Mouse (Mus musculus): ENCODE data around the gene Runx1. TPM values are rescaled to one million over a fixed set of nuclear protein-coding genes. Genes with fewer than 3 reads are reported as not detected.

The Runx1 gene
- polyA plus RNA-seq, 1 experiment = 0.62 TPM

- peaks cover 3% of the 10 kb centered on the region; the same call in 1 of the 2 replicates for H3K27me3 ChIP-seq (ENCODE audit: control insufficient read depth, insufficient read depth, low read length)
- peaks cover 4% of the 10 kb centered on the region; the same call in 1 of the 2 replicates for H3K4me1 ChIP-seq (ENCODE audit: control insufficient read depth, insufficient read depth, low read length)
- no peak overlapping the region for H3K4me3 ChIP-seq (ENCODE audit: control insufficient read depth, low read depth, low read length)
- H3K36me3 ChIP-seq (ENCODE audit: control insufficient read depth, insufficient read depth, low read length) = no peaks in the 10 kb centered on the region
- no peak for TF ChIP-seq CTCF (IDR thresholded peaks at IDR 0.05; ENCODE audit: control insufficient read depth, insufficient read depth, insufficient replicate concordance, low read depth, low read length)
- TF ChIP-seq POLR2A (IDR thresholded peaks at IDR 0.05; ENCODE audit: control insufficient read depth, low read depth, low read length) = no peak
- H3K27ac ChIP-seq (ENCODE audit: control insufficient read depth, insufficient read depth, low read depth, low read length) = no peak overlapping the region
Observed at GRCm38 (mm10) chr16:92602504-92602903, 223.4 kb downstream of the Runx1 start.

GRCm38 (mm10) chr16:92601270-92601826 lies 224.6 kb downstream of the Runx1 start:
- TF ChIP-seq CTCF (IDR thresholded peaks at IDR 0.05; ENCODE audit: control insufficient read depth, insufficient read depth, insufficient replicate concordance, low read depth, low read length) (no peak), POLR2A (IDR thresholded peaks at IDR 0.05; ENCODE audit: control insufficient read depth, low read depth, low read length) (no peak)
- peaks cover 3% of the 10 kb centered on the region; the same call in 1 of the 2 replicates for H3K27me3 ChIP-seq (ENCODE audit: control insufficient read depth, insufficient read depth, low read length)
- no peaks in the 10 kb centered on the region for H3K36me3 ChIP-seq (ENCODE audit: control insufficient read depth, insufficient read depth, low read length)
- H3K4me3 ChIP-seq (ENCODE audit: control insufficient read depth, low read depth, low read length) = no peak overlapping the region
- peaks cover 4% of the 10 kb centered on the region; the same call in 1 of the 2 replicates for H3K4me1 ChIP-seq (ENCODE audit: control insufficient read depth, insufficient read depth, low read length)
- H3K27ac ChIP-seq (ENCODE audit: control insufficient read depth, insufficient read depth, low read depth, low read length) = no peak overlapping the region

- Histone ChIP-seq H3K36me3 (ENCODE audit: control insufficient read depth, insufficient read depth, low read length) (no peaks in the 10 kb centered on the region), H3K27me3 (ENCODE audit: control insufficient read depth, insufficient read depth, low read length) (no peaks in the 10 kb centered on the region), H3K4me3 (ENCODE audit: control insufficient read depth, low read depth, low read length) (no peak overlapping the region), H3K27ac (ENCODE audit: control insufficient read depth, insufficient read depth, low read depth, low read length) (no peak overlapping the region), H3K4me1 (ENCODE audit: control insufficient read depth, insufficient read depth, low read length) (no peaks in the 10 kb centered on the region)
- TF ChIP-seq POLR2A (IDR thresholded peaks at IDR 0.05; ENCODE audit: control insufficient read depth, low read depth, low read length) = no peak
- TF ChIP-seq CTCF (IDR thresholded peaks at IDR 0.05; ENCODE audit: control insufficient read depth, insufficient read depth, insufficient replicate concordance, low read depth, low read length) = no peak
Observed at GRCm38 (mm10) chr16:92599451-92599850, 226.5 kb downstream of the Runx1 start.

- H3K27me3 ChIP-seq (ENCODE audit: control insufficient read depth, insufficient read depth, low read length) = no peaks in the 10 kb centered on the region
- H3K4me1 ChIP-seq (ENCODE audit: control insufficient read depth, insufficient read depth, low read length) = no peaks in the 10 kb centered on the region
- no peak overlapping the region for H3K27ac ChIP-seq (ENCODE audit: control insufficient read depth, insufficient read depth, low read depth, low read length)
- TF ChIP-seq CTCF (IDR thresholded peaks at IDR 0.05; ENCODE audit: control insufficient read depth, insufficient read depth, insufficient replicate concordance, low read depth, low read length) = no peak
- no peaks in the 10 kb centered on the region for H3K36me3 ChIP-seq (ENCODE audit: control insufficient read depth, insufficient read depth, low read length)
- no peak overlapping the region for H3K4me3 ChIP-seq (ENCODE audit: control insufficient read depth, low read depth, low read length)
Observed at GRCm38 (mm10) chr16:92597655-92598054, 228.3 kb downstream of the Runx1 start.

GRCm38 (mm10) chr16:92592207-92592606 lies 233.7 kb downstream of the Runx1 start:
- H3K4me1 ChIP-seq (ENCODE audit: control insufficient read depth, insufficient read depth, low read length) = no peaks in the 10 kb centered on the region
- H3K27ac ChIP-seq (ENCODE audit: control insufficient read depth, insufficient read depth, low read depth, low read length) = no peak overlapping the region
- no peak for TF ChIP-seq CTCF (IDR thresholded peaks at IDR 0.05; ENCODE audit: control insufficient read depth, insufficient read depth, insufficient replicate concordance, low read depth, low read length)
- no peak for TF ChIP-seq POLR2A (IDR thresholded peaks at IDR 0.05; ENCODE audit: control insufficient read depth, low read depth, low read length)

GRCm38 (mm10) chr16:92591783-92592182 lies 234.2 kb downstream of the Runx1 start:
- TF ChIP-seq POLR2A (IDR thresholded peaks at IDR 0.05; ENCODE audit: control insufficient read depth, low read depth, low read length) (no peak), CTCF (IDR thresholded peaks at IDR 0.05; ENCODE audit: control insufficient read depth, insufficient read depth, insufficient replicate concordance, low read depth, low read length) (no peak)
- no peaks in the 10 kb centered on the region for H3K27me3 ChIP-seq (ENCODE audit: control insufficient read depth, insufficient read depth, low read length)

More at GRCm38 (mm10) chr16:92592207-92592606, 233.7 kb downstream of the Runx1 start:
- no peaks in the 10 kb centered on the region for H3K36me3 ChIP-seq (ENCODE audit: control insufficient read depth, insufficient read depth, low read length)
- H3K4me3 ChIP-seq (ENCODE audit: control insufficient read depth, low read depth, low read length) = no peak overlapping the region
- H3K27me3 ChIP-seq (ENCODE audit: control insufficient read depth, insufficient read depth, low read length) = no peaks in the 10 kb centered on the region

GRCm38 (mm10) chr16:92587836-92588235 lies 238.1 kb downstream of the Runx1 start:
- TF ChIP-seq CTCF (IDR thresholded peaks at IDR 0.05; ENCODE audit: control insufficient read depth, insufficient read depth, insufficient replicate concordance, low read depth, low read length) (no peak), POLR2A (IDR thresholded peaks at IDR 0.05; ENCODE audit: control insufficient read depth, low read depth, low read length) (no peak)
- H3K4me3 ChIP-seq (ENCODE audit: control insufficient read depth, low read depth, low read length) = no peak overlapping the region
- no peaks in the 10 kb centered on the region for H3K4me1 ChIP-seq (ENCODE audit: control insufficient read depth, insufficient read depth, low read length)
- H3K27me3 ChIP-seq (ENCODE audit: control insufficient read depth, insufficient read depth, low read length) = no peaks in the 10 kb centered on the region
- no peak overlapping the region for H3K27ac ChIP-seq (ENCODE audit: control insufficient read depth, insufficient read depth, low read depth, low read length)
- H3K36me3 ChIP-seq (ENCODE audit: control insufficient read depth, insufficient read depth, low read length) = no peaks in the 10 kb centered on the region

More at GRCm38 (mm10) chr16:92591783-92592182, 234.2 kb downstream of the Runx1 start:
- H3K36me3 ChIP-seq (ENCODE audit: control insufficient read depth, insufficient read depth, low read length) = no peaks in the 10 kb centered on the region
- no peak overlapping the region for H3K4me3 ChIP-seq (ENCODE audit: control insufficient read depth, low read depth, low read length)
- H3K27ac ChIP-seq (ENCODE audit: control insufficient read depth, insufficient read depth, low read depth, low read length) = no peak overlapping the region
- H3K4me1 ChIP-seq (ENCODE audit: control insufficient read depth, insufficient read depth, low read length) = no peaks in the 10 kb centered on the region
